Mouse (Mus musculus) kidney, embryonic 16.5 days (tissue): ENCODE measurements at regions not wholly inside any gene's neighbourhood (a gene's known extent, or its start where the extent isn't known, plus 50 kb on each side); places are given as distances from the start of the nearest gene placed in this dataset.

Experiments used
- ATAC-seq: fragments of 200-750 bp; cut with Nextera tagmentation; 2 replicates; pipeline ENCODE4 v1.8.0; 2017; ENCODE audit warnings: moderate TSS enrichment; ENCODE audit not compliant: low FRiP score, low TSS enrichment
- H3K27ac ChIP-seq: fragments of 300-500 bp; sonication (generic); 2 replicates; pipeline ENCODE4 v1.5.1; 2014; ENCODE audit warnings: low read length
- H3K27me3 ChIP-seq: fragments of 300-500 bp; sonication (generic); 2 replicates; pipeline ENCODE4 v1.6.1; 2014; ENCODE audit warnings: low read length, control low read depth, mixed read lengths; ENCODE audit not compliant: insufficient read depth
- H3K36me3 ChIP-seq: fragments of 300-500 bp; sonication (generic); 2 replicates; pipeline ENCODE4 v1.6.1; 2014; ENCODE audit warnings: low read length, control low read depth, mixed read lengths; ENCODE audit not compliant: insufficient read depth
- H3K4me1 ChIP-seq: fragments of 300-500 bp; sonication (generic); 2 replicates; pipeline ENCODE4 v1.6.1; 2014; ENCODE audit warnings: low read length, control low read depth, mixed read lengths; ENCODE audit not compliant: insufficient read depth
- H3K4me2 ChIP-seq: fragments of 300-500 bp; sonication (generic); replicated peaks from 2 replicates; pipeline ENCODE4 v1.6.1; 2014; ENCODE audit warnings: low read depth, low read length
- H3K4me3 ChIP-seq: fragments of 300-500 bp; sonication (generic); 2 replicates; pipeline ENCODE4 v1.5.1; 2014; ENCODE audit warnings: mild to moderate bottlenecking, low read length
- H3K9ac ChIP-seq: fragments of 300-500 bp; sonication (generic); replicated peaks from 2 replicates; pipeline ENCODE4 v1.6.1; 2014; ENCODE audit warnings: low read length
- H3K9me3 ChIP-seq: fragments of 300-500 bp; sonication (generic); 2 replicates; pipeline ENCODE4 v1.6.1; 2016; ENCODE audit warnings: low read length, control low read depth
- WGBS: fragments of 180-500 bp; shearing (Covaris S2); extraction: QIAGEN DNeasy Blood & Tissue Kit; methylation state at CpG from one replicate; pipeline ENCODE4 v1.1.7; 2014; 5-methylcytosine and 5-hydroxymethylcytosine counted together

DNA sequence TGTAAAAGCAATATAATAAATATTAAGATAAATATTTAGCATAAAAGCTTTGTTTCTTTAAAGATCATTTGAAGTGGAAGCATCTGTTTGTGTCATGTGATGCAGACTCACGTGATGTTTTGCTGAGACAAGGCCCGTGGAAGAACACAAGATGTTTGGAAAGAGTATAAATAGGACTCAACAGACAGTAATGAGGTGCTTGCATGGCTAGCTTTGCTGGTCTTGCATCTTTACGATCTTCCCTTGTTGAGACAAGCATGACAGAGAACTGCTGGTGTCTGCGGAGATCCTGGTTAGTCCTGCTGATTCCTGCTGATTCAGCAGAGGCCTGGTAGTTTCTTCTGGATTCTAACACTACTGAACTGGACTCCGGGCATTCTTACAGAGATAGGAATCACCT lies 576.4 kb upstream of the Nox3 start:
- Histone ChIP-seq H3K27me3 (no peaks in the 10 kb centered on the region), H3K9ac (no peak overlapping the region), H3K36me3 (no peaks in the 10 kb centered on the region), H3K4me3 (no peak overlapping the region), H3K4me2 (no peak overlapping the region), H3K4me1 (peaks cover 7% of the 10 kb centered on the region; the same call in 1 of the 2 replicates), H3K9me3 (no peaks in the 10 kb centered on the region), H3K27ac (no peak overlapping the region)
- 58% methylated on average over 5 of the region's 5 CpGs for WGBS
- no peak for ATAC-seq

GRCm38 (mm10) chr17:4276722-4277121 lies 580.7 kb upstream of the Nox3 start:
- Histone ChIP-seq H3K4me2 (no peak overlapping the region), H3K36me3 (no peaks in the 10 kb centered on the region), H3K27me3 (no peaks in the 10 kb centered on the region), H3K4me1 (no peaks in the 10 kb centered on the region), H3K9me3 (no peaks in the 10 kb centered on the region), H3K27ac (no peak overlapping the region), H3K9ac (no peak overlapping the region), H3K4me3 (no peak overlapping the region)
- ATAC-seq: no peak
- WGBS: 82% methylated on average over 4 of the region's 4 CpGs

- Histone ChIP-seq H3K9me3 (no peaks in the 10 kb centered on the region), H3K9ac (no peak overlapping the region), H3K4me2 (no peak overlapping the region), H3K4me1 (no peaks in the 10 kb centered on the region), H3K36me3 (no peaks in the 10 kb centered on the region), H3K27me3 (no peaks in the 10 kb centered on the region), H3K27ac (no peak overlapping the region), H3K4me3 (no peak overlapping the region)
- ATAC-seq: no peak
- WGBS: 68% methylated on average over 4 of the region's 4 CpGs
Measured at GRCm38 (mm10) chr17:4278239-4278827, 582.3 kb upstream of the Nox3 start.

GRCm38 (mm10) chr17:4281451-4281850 lies 585.4 kb upstream of the Nox3 start:
- no peak overlapping the region for H3K27ac ChIP-seq
- H3K9ac ChIP-seq: no peak overlapping the region
- no peaks in the 10 kb centered on the region for H3K36me3 ChIP-seq
- no peaks in the 10 kb centered on the region for H3K9me3 ChIP-seq
- no peaks in the 10 kb centered on the region for H3K4me1 ChIP-seq
- no peak for ATAC-seq
- no peak overlapping the region for H3K4me3 ChIP-seq
- no peak overlapping the region for H3K4me2 ChIP-seq
- H3K27me3 ChIP-seq: no peaks in the 10 kb centered on the region
- 85% methylated on average over 5 of the region's 5 CpGs for WGBS

DNA sequence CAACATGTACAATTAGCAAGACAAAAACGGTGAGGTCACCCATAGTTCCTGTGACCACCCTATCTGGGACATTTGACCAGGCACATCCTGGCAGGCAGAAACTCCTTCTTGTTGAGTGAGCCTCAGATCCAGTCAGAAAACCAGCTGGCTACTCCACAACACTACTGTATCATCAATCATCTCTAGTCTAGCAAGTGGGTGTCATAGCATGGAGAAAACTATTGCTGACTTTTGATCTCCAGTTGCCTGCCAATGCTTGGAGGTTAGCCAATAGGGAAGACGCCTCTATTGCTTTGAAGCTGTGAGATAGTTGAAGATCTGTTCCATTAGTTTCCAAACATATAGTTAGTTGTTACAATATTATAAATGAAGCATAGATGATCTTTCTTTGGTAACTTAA lies 595.4 kb upstream of the Nox3 start:
- Histone ChIP-seq H3K4me1 (no peaks in the 10 kb centered on the region), H3K27me3 (no peaks in the 10 kb centered on the region), H3K4me2 (no peak overlapping the region), H3K4me3 (no peak overlapping the region), H3K36me3 (no peaks in the 10 kb centered on the region), H3K9ac (no peak overlapping the region), H3K9me3 (no peaks in the 10 kb centered on the region), H3K27ac (no peak overlapping the region)
- WGBS: 70% methylated on average over 2 of the region's 2 CpGs
- no peak for ATAC-seq

GRCm38 (mm10) chr17:4296521-4297155 lies 600.6 kb upstream of the Nox3 start:
- H3K36me3 ChIP-seq: no peaks in the 10 kb centered on the region
- H3K9me3 ChIP-seq: no peaks in the 10 kb centered on the region
- no peaks in the 10 kb centered on the region for H3K27me3 ChIP-seq
- ATAC-seq: no peak
- no peaks in the 10 kb centered on the region for H3K4me1 ChIP-seq
- no peak overlapping the region for H3K27ac ChIP-seq
- 89% methylated on average over 6 of the region's 6 CpGs for WGBS
- no peak overlapping the region for H3K9ac ChIP-seq
- H3K4me2 ChIP-seq: no peak overlapping the region
- no peak overlapping the region for H3K4me3 ChIP-seq

DNA sequence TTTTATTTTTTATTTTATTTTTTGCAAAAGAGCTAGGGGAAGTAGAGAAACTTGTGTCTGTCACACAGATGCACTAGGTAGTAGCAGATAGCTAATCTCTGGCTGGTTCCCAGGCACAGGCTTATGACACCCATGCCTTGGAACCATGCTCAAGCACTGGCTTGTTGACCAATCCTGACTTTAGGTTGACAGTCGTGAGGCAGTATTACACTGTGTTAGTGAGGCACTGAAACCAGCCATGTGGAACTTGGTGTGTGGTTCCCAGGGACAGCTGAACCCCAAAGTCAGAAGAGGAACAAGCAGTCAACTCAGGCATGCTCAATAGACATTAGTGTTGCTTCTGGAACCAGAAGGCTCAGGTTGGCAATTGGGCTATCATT lies 601.1 kb upstream of the Nox3 start:
- H3K27ac ChIP-seq: no peak overlapping the region
- ATAC-seq: no peak
- H3K4me3 ChIP-seq: no peak overlapping the region
- no peak overlapping the region for H3K4me2 ChIP-seq
- H3K4me1 ChIP-seq: no peaks in the 10 kb centered on the region
- H3K36me3 ChIP-seq: no peaks in the 10 kb centered on the region
- WGBS: 31% methylated on average over 1 of the region's 1 CpGs
- no peaks in the 10 kb centered on the region for H3K27me3 ChIP-seq
- no peaks in the 10 kb centered on the region for H3K9me3 ChIP-seq
- H3K9ac ChIP-seq: no peak overlapping the region

- H3K27ac ChIP-seq: no peak overlapping the region
- no peak overlapping the region for H3K4me2 ChIP-seq
- no peaks in the 10 kb centered on the region for H3K4me1 ChIP-seq
- no peak for ATAC-seq
- no peak overlapping the region for H3K4me3 ChIP-seq
- no peaks in the 10 kb centered on the region for H3K36me3 ChIP-seq
- no peaks in the 10 kb centered on the region for H3K9me3 ChIP-seq
- no peak overlapping the region for H3K9ac ChIP-seq
- H3K27me3 ChIP-seq: no peaks in the 10 kb centered on the region
- 80% methylated on average over 12 of the region's 12 CpGs for WGBS
Measured at GRCm38 (mm10) chr17:4301142-4301853, 605.2 kb upstream of the Nox3 start.

- no peak for ATAC-seq
- no peak overlapping the region for H3K4me2 ChIP-seq
- H3K9me3 ChIP-seq: no peaks in the 10 kb centered on the region
- no peaks in the 10 kb centered on the region for H3K27me3 ChIP-seq
- no peaks in the 10 kb centered on the region for H3K36me3 ChIP-seq
- H3K4me1 ChIP-seq: no peaks in the 10 kb centered on the region
- 48% methylated on average over 4 of the region's 4 CpGs for WGBS
- no peak overlapping the region for H3K9ac ChIP-seq
- no peak overlapping the region for H3K27ac ChIP-seq
- no peak overlapping the region for H3K4me3 ChIP-seq
Measured at GRCm38 (mm10) chr17:4311785-4312379, 615.8 kb upstream of the Nox3 start.

GRCm38 (mm10) chr17:4319141-4319540 lies 623.1 kb upstream of the Nox3 start:
- Histone ChIP-seq H3K9me3 (no peaks in the 10 kb centered on the region), H3K4me3 (no peak overlapping the region), H3K27me3 (no peaks in the 10 kb centered on the region), H3K4me1 (no peaks in the 10 kb centered on the region), H3K36me3 (no peaks in the 10 kb centered on the region), H3K4me2 (no peak overlapping the region), H3K9ac (no peak overlapping the region), H3K27ac (no peak overlapping the region)
- no peak for ATAC-seq
- 66% methylated on average over 4 of the region's 4 CpGs for WGBS
